ENCODE assay signal across 8 mouse cellular contexts in the genomic region with DNA sequence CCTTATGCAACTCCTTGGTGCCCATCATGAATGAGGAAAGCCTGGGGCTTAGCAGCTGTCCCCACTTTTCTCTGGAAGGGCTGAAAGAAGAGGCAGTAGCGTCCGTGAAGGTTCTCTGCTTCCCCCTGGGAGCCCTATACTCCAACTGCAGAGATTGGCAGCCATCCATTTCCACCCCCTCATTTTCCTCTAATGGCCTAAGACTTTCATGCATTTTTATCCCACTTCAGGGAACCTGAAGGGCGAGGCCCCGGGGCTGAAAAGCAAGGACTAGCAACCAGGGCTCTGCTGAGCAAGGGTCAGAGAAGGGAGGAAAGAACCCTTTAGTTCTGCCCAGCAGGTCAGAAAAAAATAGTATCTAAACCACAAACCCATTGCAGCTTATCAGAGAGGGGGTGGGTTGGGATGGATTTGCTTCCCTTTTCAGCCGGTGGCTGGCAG. TPM values are rescaled to one million over a fixed set of nuclear protein-coding genes. Genes with fewer than 3 reads are reported as not detected.
DNase-seq lines count a peak whose midpoint lies in the region; ATAC-seq and TF ChIP-seq lines count a peak whose summit lies in the region.

No protein-coding gene starts in this region.

- H3K9ac ChIP-seq in ES-E14 (ENCODE audit: insufficient read depth, low read depth, low read length, poor library complexity, severe bottlenecking), result peak overlapping the region; percentile 73; the same call in 1 of the 2 replicates
- peak overlapping the region; percentile 86 for H3K9ac ChIP-seq in forebrain, embryonic 14.5 days (ENCODE audit: low read length)
- H3K9ac ChIP-seq in intestine, embryonic 14.5 days (ENCODE audit: low read length), result peak overlapping the region; percentile 62; the same call in 1 of the 2 replicates
- peak overlapping the region; percentile 76 for H3K9ac ChIP-seq in liver, embryonic 13.5 days
- H3K9ac ChIP-seq in stomach, embryonic 16.5 days (ENCODE audit: low read length), result peak overlapping the region; percentile 91

- H3K9me3 ChIP-seq in ES-E14 (ENCODE audit: control insufficient read depth, insufficient read depth, low read depth, low read length), result no peaks in the 10 kb centered on the region
- H3K9me3 ChIP-seq in forebrain, embryonic 14.5 days (replicated peaks; ENCODE audit: control insufficient read depth, low read length), result 0 out of 2 replicates have a peak, but pooled peaks cover 3% of the 10 kb centered on the region
- peaks cover 14% of the 10 kb centered on the region for H3K9me3 ChIP-seq in intestine, embryonic 14.5 days (ENCODE audit: control insufficient read depth, low read length)
- peaks cover 8% of the 10 kb centered on the region; the same call in 1 of the 2 replicates for H3K9me3 ChIP-seq in liver, embryonic 13.5 days (replicated peaks)
- H3K9me3 ChIP-seq in stomach, embryonic 16.5 days (replicated peaks; ENCODE audit: control insufficient read depth, low read length), result peaks cover 17% of the 10 kb centered on the region

- peak; percentile 46 for DNase-seq in cerebellum, adult 11-12 months
- DNase-seq in cerebellum, adult 9-10 months, result no peak
- DNase-seq in ES-E14 (ENCODE audit: low read depth, low spot score), result no peak
- peak; percentile 65 for DNase-seq in forebrain, embryonic 14.5 days (ENCODE audit: low spot score)
- no peak for DNase-seq in intestine, embryonic 14.5 days (ENCODE audit: low spot score)
- DNase-seq in liver, embryonic 13.5 days, result no peak
- DNase-seq in T-cell, adult 2 months (ENCODE audit: low spot score), result no peak

- peaks cover 15% of the 10 kb centered on the region; the same call in 1 of the 2 replicates for H3K36me3 ChIP-seq in ES-E14 (ENCODE audit: control insufficient read depth, insufficient read depth, low read length, poor library complexity, severe bottlenecking)
- peaks cover 22% of the 10 kb centered on the region for H3K36me3 ChIP-seq in forebrain, embryonic 14.5 days (ENCODE audit: control insufficient read depth, insufficient read depth, low read length)
- H3K36me3 ChIP-seq in intestine, embryonic 14.5 days (ENCODE audit: control insufficient read depth, insufficient read depth, low read length), result peaks cover 23% of the 10 kb centered on the region
- H3K36me3 ChIP-seq in liver, embryonic 13.5 days, result peaks cover 26% of the 10 kb centered on the region
- peaks cover 26% of the 10 kb centered on the region for H3K36me3 ChIP-seq in stomach, embryonic 16.5 days (ENCODE audit: control insufficient read depth, insufficient read depth, low read length)

- H3K4me1 ChIP-seq in ES-E14 (ENCODE audit: control insufficient read depth in 2 of 2, insufficient read depth in 2 of 2, low read length in 2 of 2, poor library complexity in 1 of 2), result peaks cover 0 to 9% of the 10 kb centered on the region in 2 experiments; a peak in 2 of 4 replicates
- H3K4me1 ChIP-seq in forebrain, embryonic 14.5 days (ENCODE audit: control insufficient read depth, insufficient read depth, low read length), result peaks cover 14% of the 10 kb centered on the region
- H3K4me1 ChIP-seq in intestine, embryonic 14.5 days (replicated peaks; ENCODE audit: control insufficient read depth, insufficient read depth, low read length), result peaks cover 15% of the 10 kb centered on the region
- H3K4me1 ChIP-seq in liver, embryonic 13.5 days (replicated peaks), result peaks cover 44% of the 10 kb centered on the region
- H3K4me1 ChIP-seq in stomach, embryonic 16.5 days (ENCODE audit: control insufficient read depth, insufficient read depth, low read length), result peaks cover 19% of the 10 kb centered on the region

- in situ Hi-C loops in ES-E14 (cut with MboI; ENCODE audit: low sequenced_read_pairs in 2 of 2, unreplicated experiment in 2 of 2), result no loop called here

- H3K4me3 ChIP-seq in ES-E14 (ENCODE audit: insufficient read depth in 1 of 2, low read depth in 1 of 2, low read length in 2 of 2, poor library complexity in 1 of 2, severe bottlenecking in 1 of 2), result peak overlapping the region; percentile 78
- H3K4me3 ChIP-seq in forebrain, embryonic 14.5 days (ENCODE audit: low read depth, low read length), result peak overlapping the region; percentile 64
- peak overlapping the region; percentile 50 for H3K4me3 ChIP-seq in intestine, embryonic 14.5 days (ENCODE audit: low read depth, low read length)
- peak overlapping the region; percentile 73 for H3K4me3 ChIP-seq in liver, embryonic 13.5 days (replicated peaks)
- peak overlapping the region; percentile 75 for H3K4me3 ChIP-seq in stomach, embryonic 16.5 days (replicated peaks; ENCODE audit: low read length)

- H3K4me2 ChIP-seq in forebrain, embryonic 14.5 days (ENCODE audit: low read length), result peak overlapping the region; percentile 88
- H3K4me2 ChIP-seq in intestine, embryonic 14.5 days (ENCODE audit: low read length), result peak overlapping the region; percentile 73
- H3K4me2 ChIP-seq in liver, embryonic 13.5 days, result peak overlapping the region; percentile 91
- H3K4me2 ChIP-seq in stomach, embryonic 16.5 days (ENCODE audit: low read depth, low read length), result peak overlapping the region; percentile 97

- H3K27me3 ChIP-seq in forebrain, embryonic 14.5 days (replicated peaks; ENCODE audit: control insufficient read depth, insufficient read depth, low read length), result no peaks in the 10 kb centered on the region
- H3K27me3 ChIP-seq in intestine, embryonic 14.5 days (replicated peaks; ENCODE audit: control insufficient read depth, insufficient read depth, low read length), result no peaks in the 10 kb centered on the region
- H3K27me3 ChIP-seq in liver, embryonic 13.5 days, result no peaks in the 10 kb centered on the region
- no peaks in the 10 kb centered on the region for H3K27me3 ChIP-seq in stomach, embryonic 16.5 days (ENCODE audit: control insufficient read depth, insufficient read depth, low read length)

- WGBS in forebrain, embryonic 14.5 days, result 6% methylated on average over 5 of the region's 5 CpGs
- WGBS in intestine, embryonic 14.5 days, result 26% methylated on average over 5 of the region's 5 CpGs
- WGBS in liver, embryonic 13.5 days (ENCODE audit: insufficient replicate concordance), result 18% methylated on average over 5 of the region's 5 CpGs
- WGBS in stomach, embryonic 16.5 days, result 21% methylated on average over 5 of the region's 5 CpGs

- no peak for ATAC-seq in forebrain, embryonic 14.5 days
- no peak for ATAC-seq in intestine, embryonic 14.5 days (replicated peaks; ENCODE audit: low FRiP score, low TSS enrichment, low read depth)
- ATAC-seq in liver, embryonic 13.5 days (ENCODE audit: low read depth), result no peak
- ATAC-seq in stomach, embryonic 16.5 days (ENCODE audit: insufficient read depth, low FRiP score), result no peak

- H3K27ac ChIP-seq in ES-E14 (ENCODE audit: insufficient read depth, low read depth, low read length, poor library complexity, severe bottlenecking), result no peak overlapping the region
- no peak overlapping the region for H3K27ac ChIP-seq in forebrain, embryonic 14.5 days (ENCODE audit: low read depth, low read length)
- no peak overlapping the region; the same call in 1 of the 2 replicates for H3K27ac ChIP-seq in intestine, embryonic 14.5 days (ENCODE audit: low read depth)
- no peak overlapping the region; the same call in 1 of the 2 replicates for H3K27ac ChIP-seq in liver, embryonic 13.5 days
- H3K27ac ChIP-seq in stomach, embryonic 16.5 days (ENCODE audit: low read length), result no peak overlapping the region

TF ChIP-seq in ES-E14, 5 proteins besides CTCF, POLR2A, EP300 and RAD21:
- TF ChIP-seq ZC3H11A (IDR thresholded peaks at IDR 0.05; ENCODE audit: borderline replicate concordance, low read depth, low read length) (no peak), HCFC1 (IDR thresholded peaks at IDR 0.05; ENCODE audit: borderline replicate concordance, insufficient read depth, low read length) (no peak)

RNA-seq across cellular contexts. Expression of gene Tmem185b, which starts 0.9 kb away (rescaled TPM):
- total RNA-seq in ES-E14 (2012; rRNA removed), result 27.0 and 49.6 TPM in 2 replicates
- 19.1 and 21.6 TPM in 2 replicates for polyA plus RNA-seq in forebrain, embryonic 14.5 days (2014; fragmentation: Nextera tagmentation; extraction: Ambion mirVana)
- polyA plus RNA-seq in intestine, embryonic 14.5 days (2014; fragmentation: Nextera tagmentation; extraction: Ambion mirVana), result 26.4 and 27.9 TPM in 2 replicates
- 9.8 and 10.2 TPM in 2 replicates for polyA plus RNA-seq in liver, embryonic 13.5 days (2015; fragmentation: Nextera tagmentation; extraction: Ambion mirVana)
- polyA plus RNA-seq in stomach, embryonic 16.5 days (2015; fragmentation: Nextera tagmentation; extraction: Ambion mirVana), result 20.5 and 21.7 TPM in 2 replicates

RNA-seq across cellular contexts. Expression of gene Ralb, which starts 20.4 kb away (rescaled TPM):
- 20.7 and 30.8 TPM in 2 replicates for total RNA-seq in ES-E14 (2012; rRNA removed)
- polyA plus RNA-seq in forebrain, embryonic 14.5 days (2014; fragmentation: Nextera tagmentation; extraction: Ambion mirVana), result 41.6 and 43.7 TPM in 2 replicates
- 124 and 127 TPM in 2 replicates for polyA plus RNA-seq in intestine, embryonic 14.5 days (2014; fragmentation: Nextera tagmentation; extraction: Ambion mirVana)
- polyA plus RNA-seq in liver, embryonic 13.5 days (2015; fragmentation: Nextera tagmentation; extraction: Ambion mirVana), result 43.9 and 47.2 TPM in 2 replicates
- polyA plus RNA-seq in stomach, embryonic 16.5 days (2015; fragmentation: Nextera tagmentation; extraction: Ambion mirVana), result 155 and 157 TPM in 2 replicates

Comparison
In these comparisons a context has a peak if more than half of its experiments do, and no peak if none do; other contexts are left out.
1. DNase-seq: peak in cerebellum, adult 11-12 months (single experiment) and forebrain, embryonic 14.5 days (single experiment); none in cerebellum, adult 9-10 months (single experiment), ES-E14 (single experiment), intestine, embryonic 14.5 days (single experiment), liver, embryonic 13.5 days (single experiment) and T-cell, adult 2 months (single experiment).
2. Peak in every context shown above with its lines, with median percentiles within 50 percentile points of each other: H3K4me3 ChIP-seq, H3K9ac ChIP-seq and H3K4me2 ChIP-seq.